Mouse (Mus musculus) midbrain, embryonic 11.5 days (tissue): ENCODE data around the gene Mtf2. TPM values are rescaled to one million over a fixed set of nuclear protein-coding genes. Genes with fewer than 3 reads are reported as not detected.

Experiments used
- ATAC-seq: fragments of 200-750 bp; cut with Nextera tagmentation; 2 replicates; pipeline ENCODE4 v1.8.0; 2017; ENCODE audit warnings: moderate TSS enrichment, moderate library complexity; ENCODE audit not compliant: low FRiP score
- DNase-seq: peaks from one replicate; pipeline ENCODE4 v3.0.0; 2015; ENCODE audit warnings: low spot score; ENCODE audit errors: missing footprints
- H3K27ac ChIP-seq: fragments of 300-500 bp; sonication (generic); 2 replicates; pipeline ENCODE4 v1.5.1; 2014; ENCODE audit warnings: low read depth, low read length
- H3K27me3 ChIP-seq: fragments of 300-500 bp; sonication (generic); 2 replicates; pipeline ENCODE4 v1.6.1; 2014; ENCODE audit warnings: mild to moderate bottlenecking, low read length, moderate library complexity, mixed read lengths; ENCODE audit not compliant: control insufficient read depth, insufficient read depth
- H3K36me3 ChIP-seq: fragments of 300-500 bp; sonication (generic); 2 replicates; pipeline ENCODE4 v1.6.1; 2014; ENCODE audit warnings: mild to moderate bottlenecking, low read length, moderate library complexity, mixed read lengths; ENCODE audit not compliant: control insufficient read depth, insufficient read depth
- H3K4me1 ChIP-seq: fragments of 300-500 bp; sonication (generic); 2 replicates; pipeline ENCODE4 v1.6.1; 2014; ENCODE audit warnings: low read length; ENCODE audit not compliant: control insufficient read depth, insufficient read depth
- H3K4me2 ChIP-seq: fragments of 300-500 bp; sonication (generic); 2 replicates; pipeline ENCODE4 v1.6.1; 2014; ENCODE audit warnings: mild to moderate bottlenecking, moderate library complexity
- H3K4me3 ChIP-seq: fragments of 300-500 bp; sonication (generic); 2 replicates; pipeline ENCODE4 v1.5.1; 2014; ENCODE audit warnings: low read depth, low read length
- H3K9ac ChIP-seq: fragments of 300-500 bp; sonication (generic); 2 replicates; pipeline ENCODE4 v1.6.1; 2014; ENCODE audit warnings: low read length
- H3K9me3 ChIP-seq: fragments of 300-500 bp; sonication (generic); 2 replicates; pipeline ENCODE4 v1.6.1; 2016; ENCODE audit warnings: low read length; ENCODE audit not compliant: control insufficient read depth
- WGBS: fragments of 180-500 bp; shearing (Covaris S2); extraction: QIAGEN DNeasy Blood & Tissue Kit; methylation state at CpG from one replicate; pipeline ENCODE4 v1.1.7; 2014; 5-methylcytosine and 5-hydroxymethylcytosine counted together
- polyA plus RNA-seq: library from polyadenylated mRNA; unstranded; fragments of >200 nt; fragmentation: Nextera tagmentation; extraction: Ambion mirVana; gene quantifications from 2 replicates; pipeline ENCODE4 v1.2.1, GENCODE M21; 2014

The Mtf2 gene
- polyA plus RNA-seq, 1 experiment from 2014 or later, result 124 TPM

DNA sequence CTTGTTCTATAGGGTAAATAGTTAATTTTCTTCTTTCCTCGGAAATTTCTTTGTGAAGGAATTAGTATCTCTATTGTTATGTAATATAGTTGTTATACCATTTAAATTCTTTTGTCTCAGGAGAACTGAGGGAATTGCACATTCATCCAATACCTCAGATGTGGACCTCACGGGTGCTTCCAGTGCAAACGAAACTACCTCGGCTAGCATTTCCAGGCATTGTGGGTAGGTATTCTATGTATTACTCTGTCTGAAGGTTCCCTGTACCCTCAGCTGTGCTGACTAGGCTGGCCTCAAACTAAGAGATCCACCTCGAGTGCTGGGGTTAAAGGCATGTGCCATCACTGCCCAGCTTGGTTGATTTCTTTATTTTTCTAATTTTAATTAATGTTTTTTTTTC lies 38.8 kb downstream of the Mtf2 start:
- Histone ChIP-seq H3K4me3 (no peak overlapping the region), H3K36me3 (peaks cover 19% of the 10 kb centered on the region), H3K9me3 (no peaks in the 10 kb centered on the region), H3K27me3 (no peaks in the 10 kb centered on the region), H3K4me2 (no peak overlapping the region), H3K4me1 (no peaks in the 10 kb centered on the region), H3K27ac (no peak overlapping the region), H3K9ac (no peak overlapping the region)
- ATAC-seq (no peak), DNase-seq (no peak)
- WGBS, result 84% methylated on average over 5 of the region's 5 CpGs

DNA sequence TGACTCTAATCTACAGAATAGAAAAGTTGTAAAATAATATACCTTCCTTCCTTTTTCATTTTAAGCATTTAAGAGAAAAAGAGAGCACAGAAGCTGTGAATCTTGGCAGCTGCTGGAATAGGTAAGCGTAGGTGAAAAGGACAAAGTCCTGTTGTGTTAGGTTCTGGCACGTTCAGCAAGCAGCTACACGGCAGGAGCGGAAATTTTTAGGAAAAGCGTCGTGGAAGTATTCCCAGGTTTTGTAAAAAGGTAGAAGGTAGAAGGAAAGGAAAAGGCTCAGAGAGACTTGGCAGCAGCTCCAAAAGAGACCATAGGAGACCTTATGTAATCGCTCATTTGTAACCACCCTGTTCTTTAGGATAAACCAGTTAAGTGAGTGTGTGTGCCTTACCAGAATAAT lies 43.9 kb downstream of the Mtf2 start:
- H3K27ac ChIP-seq, result no peak overlapping the region

DNA sequence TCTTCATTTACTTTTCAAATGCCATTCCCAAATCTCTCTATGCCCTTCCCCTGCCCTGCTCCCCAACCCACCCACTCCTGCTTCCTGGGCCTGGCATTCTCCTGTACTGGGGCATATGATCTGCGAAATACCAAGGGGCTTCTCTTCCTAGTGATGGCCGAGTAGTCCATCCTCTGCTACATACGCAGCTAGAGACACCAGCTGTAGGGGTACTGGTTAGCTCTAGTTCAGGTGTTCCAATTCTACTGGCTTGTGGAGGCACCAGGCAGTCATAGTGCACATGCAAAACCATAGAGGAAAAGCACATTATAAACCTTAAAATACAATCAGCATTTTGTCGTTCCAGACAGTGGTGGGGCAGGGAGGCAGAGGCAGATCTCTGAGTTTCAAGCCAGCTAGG lies 52.2 kb downstream of the Mtf2 start:
- no peaks in the 10 kb centered on the region for H3K36me3 ChIP-seq
- no peak overlapping the region for H3K4me3 ChIP-seq
- no peak overlapping the region for H3K27ac ChIP-seq
- H3K4me1 ChIP-seq, result no peaks in the 10 kb centered on the region
- H3K9ac ChIP-seq, result no peak overlapping the region
- DNase-seq (peak; percentile 70), ATAC-seq (no peak)
- H3K4me2 ChIP-seq, result no peak overlapping the region
- H3K9me3 ChIP-seq, result no peaks in the 10 kb centered on the region
- H3K27me3 ChIP-seq, result no peaks in the 10 kb centered on the region
- WGBS, result 91% methylated on average over 4 of the region's 4 CpGs

More for the DNA sequence above, 43.9 kb downstream of the Mtf2 start:
- Histone ChIP-seq H3K4me3 (no peak overlapping the region), H3K4me2 (no peak overlapping the region), H3K4me1 (no peaks in the 10 kb centered on the region), H3K9ac (no peak overlapping the region), H3K27me3 (no peaks in the 10 kb centered on the region), H3K36me3 (peaks cover 13% of the 10 kb centered on the region), H3K9me3 (no peaks in the 10 kb centered on the region)
- WGBS, result 95% methylated on average over 7 of the region's 7 CpGs
- DNase-seq (no peak), ATAC-seq (no peak)

DNA sequence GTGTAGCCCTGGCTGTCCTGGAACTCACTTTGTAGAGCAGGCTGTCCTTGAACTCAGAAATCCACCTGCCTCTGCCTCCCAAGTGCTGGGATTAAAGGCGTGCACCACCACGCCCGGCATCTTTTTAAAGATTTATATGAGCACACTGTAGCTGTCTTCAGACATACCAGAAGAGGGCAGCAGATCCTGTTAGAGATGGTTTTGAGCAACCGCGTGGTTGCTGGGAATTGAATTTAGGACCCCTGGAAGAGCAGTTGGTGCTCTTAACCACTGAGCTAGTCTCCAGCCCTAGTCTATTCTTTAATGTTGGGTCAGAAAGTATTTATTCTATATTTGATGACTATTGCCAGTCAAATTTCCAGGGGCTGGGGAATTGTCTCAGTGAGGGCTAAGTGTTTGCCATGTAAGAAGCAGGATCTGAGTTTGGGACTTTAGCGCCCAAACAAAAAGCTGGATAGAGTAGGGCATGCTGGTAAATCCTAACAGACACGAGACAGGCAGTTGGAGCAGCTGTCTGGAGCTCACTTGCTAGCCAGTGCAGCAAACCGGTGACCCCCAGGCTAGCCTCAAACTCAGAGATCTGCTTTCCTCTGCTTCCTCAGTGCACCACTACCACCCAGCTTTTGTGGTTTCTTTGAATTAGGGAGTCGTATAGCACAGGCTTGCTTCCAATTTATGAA lies 54.9 kb downstream of the Mtf2 start:
- H3K36me3 ChIP-seq, result no peaks in the 10 kb centered on the region
- 82% methylated on average over 9 of the region's 9 CpGs for WGBS
- DNase-seq, result peak; percentile 78

GRCm38 (mm10) chr5:108131849-108132440 lies 66.5 kb downstream of the Mtf2 start:
- peak; percentile 94 for DNase-seq
- Histone ChIP-seq H3K4me3 (peak overlapping the region; percentile 80), H3K36me3 (no peaks in the 10 kb centered on the region), H3K27ac (peak overlapping the region; percentile 59; the same call in 1 of the 2 replicates), H3K4me2 (peak overlapping the region; percentile 70), H3K9ac (peak overlapping the region; percentile 83), H3K9me3 (no peaks in the 10 kb centered on the region), H3K27me3 (no peaks in the 10 kb centered on the region), H3K4me1 (no peaks in the 10 kb centered on the region; the same call in 1 of the 2 replicates)
- no peak; the same call in 1 of the 2 replicates for ATAC-seq
- under 1% methylated on average over 32 of the region's 32 CpGs for WGBS

More for the DNA sequence above, 54.9 kb downstream of the Mtf2 start:
- no peak overlapping the region for H3K4me3 ChIP-seq
- no peaks in the 10 kb centered on the region for H3K27me3 ChIP-seq
- H3K4me2 ChIP-seq, result no peak overlapping the region
- no peak overlapping the region for H3K27ac ChIP-seq
- no peak for ATAC-seq
- H3K9me3 ChIP-seq, result no peaks in the 10 kb centered on the region
- no peaks in the 10 kb centered on the region for H3K4me1 ChIP-seq
- H3K9ac ChIP-seq, result no peak overlapping the region

DNA sequence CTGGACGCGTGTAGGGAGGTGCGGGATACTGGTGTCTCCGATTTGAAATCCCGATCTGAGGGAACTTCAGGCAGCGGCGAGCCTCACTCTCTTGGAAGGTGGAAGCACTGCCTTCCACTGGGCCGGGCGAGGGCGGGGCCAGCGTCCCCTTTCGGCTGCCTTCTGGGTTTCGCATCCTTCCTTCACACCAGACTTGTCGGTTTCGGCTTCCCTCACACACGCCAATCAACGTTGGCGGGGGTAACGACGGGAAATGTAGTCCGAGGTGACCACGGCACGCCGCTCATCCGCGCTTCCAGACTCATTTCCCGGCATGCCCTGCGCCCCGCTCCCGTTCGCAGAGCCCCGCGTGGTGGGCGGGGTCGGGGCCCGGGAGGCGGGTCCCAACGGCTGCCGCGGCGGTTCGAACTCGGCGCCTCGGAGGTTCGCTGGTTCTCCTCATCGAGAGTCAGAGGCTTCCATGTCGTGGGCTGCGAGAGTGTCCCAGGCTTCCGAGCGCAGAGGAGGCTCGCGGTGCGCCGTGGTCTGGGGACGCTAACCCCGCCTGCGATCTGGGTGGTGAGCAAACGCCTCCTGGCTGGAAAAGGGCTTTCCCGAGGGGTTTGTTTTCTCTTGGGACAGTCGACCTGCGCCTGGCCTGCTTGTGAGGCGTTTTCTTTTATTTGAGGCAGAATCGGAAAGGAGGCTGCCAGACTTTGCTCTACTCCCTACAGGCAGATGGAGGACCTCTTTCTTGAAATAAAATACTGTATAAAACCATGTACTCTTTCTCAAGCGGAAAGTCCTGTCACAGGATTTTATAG lies 67.2 kb downstream of the Mtf2 start, which contains the start of the genes Tmed5 and Ccdc18:
Gene Tmed5 (minus strand): TSS at position 180 of the 803 bp plus-strand sequence.
Gene Ccdc18 (plus strand): TSS at position 435 of the 803 bp plus-strand sequence.
- no peaks in the 10 kb centered on the region for H3K27me3 ChIP-seq
- peak; percentile 100 for DNase-seq
- ATAC-seq, result peak; percentile 98
- no peaks in the 10 kb centered on the region for H3K9me3 ChIP-seq
- peak within 1 kb of the TSS; percentile 80 for H3K4me3 ChIP-seq
- under 1% methylated on average over 65 of the region's 65 CpGs for WGBS
- H3K4me2 ChIP-seq, result peak within 1 kb of the TSS; percentile 70
- peak within 1 kb of the TSS; percentile 83 for H3K9ac ChIP-seq
- H3K4me1 ChIP-seq, result no peaks in the 10 kb centered on the region; the same call in 1 of the 2 replicates
- H3K27ac ChIP-seq, result peak within 1 kb of the TSS; percentile 59; the same call in 1 of the 2 replicates
- H3K36me3 ChIP-seq, result no peaks in the 10 kb centered on the region

GRCm38 (mm10) chr5:108152592-108152991 lies 87.1 kb downstream of the Mtf2 start:
- Histone ChIP-seq H3K4me3 (no peak overlapping the region), H3K9ac (no peak overlapping the region), H3K4me1 (no peaks in the 10 kb centered on the region), H3K27me3 (no peaks in the 10 kb centered on the region), H3K9me3 (no peaks in the 10 kb centered on the region), H3K27ac (no peak overlapping the region), H3K4me2 (no peak overlapping the region), H3K36me3 (no peaks in the 10 kb centered on the region)
- ATAC-seq, result no peak
- no peak for DNase-seq
- WGBS, result 91% methylated on average over 1 of the region's 1 CpGs
